19 mouse cellular contexts compared by ENCODE assay signal in genomic region chr6:94702993-94703392, GRCm38 (mm10). TPM values are rescaled to one million over a fixed set of nuclear protein-coding genes. Genes with fewer than 3 reads are reported as not detected.
A peak's percentile ranks its signal among the peaks of the same experiment; 100 is the strongest.
DNase-seq lines count a peak whose midpoint lies in the region; TF ChIP-seq lines count a peak whose summit lies in the region.
"Had no signal": no experiment of that assay in that cellular context is flagged by ENCODE, and none has a peak within 500 bp of the region (broad histone marks: within the 10 kb centered on the region; RNA-seq: fewer than 3 reads in every experiment).

No protein-coding gene starts in this region.

- H3K27ac ChIP-seq in cerebellum, adult 2 months (ENCODE audit: insufficient read depth, low read length) = no peak overlapping the region
- H3K27ac ChIP-seq: embryonic facial prominence, embryonic 13.5 days; embryonic facial prominence, embryonic 15.5 days; forebrain, embryonic 10.5 days; forebrain, embryonic 12.5 days had no signal

- DNase-seq in cerebellum, adult 9-11 months = peak; percentile 16
- DNase-seq in cerebellum, adult 2 months = no peak
- DNase-seq in NIH3T3 (ENCODE audit: low read depth) = peak; percentile 36
- DNase-seq in brain, adult 2 months (ENCODE audit: low read depth, low spot score) = peak; percentile 55
- DNase-seq in spleen, adult 12 weeks (ENCODE audit: low spot score) = no peak
- DNase-seq: adrenal gland, adult 8-10 months; adrenal gland, postnatal 14 days; adrenal gland, postnatal 36 days; cerebellum, adult 11 months; cerebellum, adult 8-10 months; cerebellum, postnatal 14 days; cerebellum, postnatal 36 days; embryo, embryonic 11 days had no signal

- H3K27me3 ChIP-seq in cerebellum, adult 2 months (ENCODE audit: control insufficient read depth, insufficient read depth, low read length) = no peaks in the 10 kb centered on the region
- H3K27me3 ChIP-seq: embryonic facial prominence, embryonic 15.5 days; Patski had no signal

- H3K4me1 ChIP-seq in cerebellum, adult 2 months (ENCODE audit: control insufficient read depth, insufficient read depth, low read length) = peaks cover 5% of the 10 kb centered on the region; the same call in 1 of the 2 replicates

- no peak for TF ChIP-seq CTCF in cerebellum, adult 2 months (IDR thresholded peaks at IDR 0.05; ENCODE audit: borderline replicate concordance, insufficient read depth, low read depth, low read length)

- WGBS in cerebellum, adult 2 months = 95% methylated on average over 6 of the region's 6 CpGs

- no peak for TF ChIP-seq POLR2A in cerebellum, adult 2 months (IDR thresholded peaks at IDR 0.05; ENCODE audit: borderline replicate concordance, insufficient read depth, low read length)

- H3K4me3 ChIP-seq in cerebellum, adult 2 months (replicated peaks; ENCODE audit: insufficient read depth, low read depth, low read length) = no peak overlapping the region
- H3K4me3 ChIP-seq: embryonic facial prominence, embryonic 13.5 days; embryonic facial prominence, embryonic 15.5 days; erythroblast, embryonic 14.5 days; forebrain, embryonic 10.5 days; forebrain, embryonic 12.5 days had no signal

RNA-seq across cellular contexts. Expression of gene Lrig1, which starts 3.0 kb away (rescaled TPM):
- polyA plus RNA-seq in cerebellum, adult 2 months (2012; rRNA removed) = 84.5 and 86.2 TPM in 2 replicates

Comparison
In these comparisons a context has a peak if more than half of its experiments do, and no peak if none do; other contexts are left out.
1. DNase-seq: peak in cerebellum, adult 9-11 months (single experiment), NIH3T3 (single experiment) and brain, adult 2 months (single experiment); none in cerebellum, adult 2 months (0 of 2) and spleen, adult 12 weeks (single experiment).